Mouse (Mus musculus) spleen, embryonic (tissue): ENCODE measurements around the gene Hist1h1b.

Source experiments
- CTCF ChIA-PET: fragments of 350-600 bp; sonication (Branson Sonifier 250); formaldehyde crosslinking; loops from one replicate; lab custom pipeline; 2022; lab: Charles Lee

Hist1h1b gene

DNA sequence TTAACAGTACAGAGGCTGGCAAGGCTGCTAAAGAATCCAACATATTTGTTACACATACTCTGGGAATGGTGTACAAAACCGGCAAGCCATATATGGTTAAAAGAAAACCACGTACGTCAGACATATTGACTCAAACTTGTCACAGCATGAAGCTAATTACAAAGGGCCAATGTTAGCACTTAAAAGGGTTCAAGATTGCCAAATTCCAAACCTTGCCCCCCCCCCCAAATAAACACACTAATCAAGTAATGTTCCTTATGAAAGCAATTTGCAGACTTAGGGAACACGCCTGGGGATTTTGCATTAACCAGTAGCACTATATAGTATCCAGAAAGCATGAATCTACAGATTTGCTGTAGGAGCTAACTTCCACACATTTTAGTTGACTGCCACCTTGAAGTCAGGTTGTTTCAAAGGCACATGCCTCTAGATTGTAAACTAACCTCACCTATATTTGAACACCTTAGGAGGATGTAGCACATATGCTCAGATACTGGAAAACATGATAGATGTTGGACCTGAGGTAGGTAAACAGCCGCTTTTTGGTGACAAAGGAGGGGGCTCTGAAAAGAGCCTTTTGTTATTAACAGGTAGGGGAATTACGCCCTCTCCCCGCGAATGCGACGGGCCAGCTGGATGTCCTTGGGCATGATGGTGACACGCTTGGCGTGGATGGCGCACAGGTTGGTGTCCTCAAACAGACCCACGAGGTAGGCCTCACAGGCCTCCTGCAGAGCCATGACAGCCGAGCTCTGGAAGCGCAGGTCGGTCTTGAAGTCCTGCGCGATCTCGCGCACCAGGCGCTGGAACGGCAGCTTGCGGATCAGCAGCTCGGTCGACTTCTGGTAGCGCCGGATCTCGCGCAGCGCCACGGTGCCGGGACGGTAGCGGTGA is 2.2 kb upstream of the Hist1h1b start:
- CTCF ChIA-PET: interaction anchor here (0.6 kb wide), 1 partner anchor 72 kb away, joined by 3 read pairs; no protein-coding TSS in a partner anchor

GRCm38 (mm10) chr13:21781639-21782038 is 1.2 kb upstream of the Hist1h1b start:
- CTCF ChIA-PET: interaction anchor here (0.7 kb wide), 1 partner anchor 1801 kb away, joined by 3 read pairs; no protein-coding TSS in a partner anchor

DNA sequence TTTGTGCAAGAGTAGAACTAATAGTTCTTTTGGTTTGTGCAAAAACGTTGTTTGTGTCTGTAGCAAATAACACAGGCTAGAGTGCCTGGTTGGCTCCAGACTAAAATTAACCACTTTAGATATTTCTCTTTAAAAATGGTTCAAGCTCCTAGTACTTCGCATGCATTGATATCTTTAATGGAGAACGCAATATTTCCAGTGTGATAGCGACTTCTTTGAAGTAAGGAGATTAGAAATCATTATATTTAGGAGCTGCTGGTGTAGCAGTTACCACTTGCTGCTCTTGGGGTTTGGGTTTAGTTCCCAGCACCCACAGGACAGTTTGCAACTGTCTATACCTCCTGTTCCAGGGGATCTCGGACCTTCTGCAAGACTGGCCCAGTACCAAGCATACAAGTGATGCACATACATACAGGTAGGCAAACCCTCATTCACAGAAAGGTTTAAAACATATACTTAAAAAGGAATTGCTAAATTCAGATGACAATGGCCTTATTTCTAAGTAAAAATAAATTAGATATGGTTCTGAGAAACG is 663 bp upstream of the Hist1h1b start:
- CTCF ChIA-PET: no interaction called here

- CTCF ChIA-PET: interaction anchor here (0.6 to 0.7 kb wide), 3 partner anchors 25 to 1773 kb away, joined by 3 to 4 read pairs (median 3); partner anchors contain the start of genes Hist1h2bn and Hist1h4f
Measured at GRCm38 (mm10) chr13:21778814-21779766, 1.3 kb downstream of the Hist1h1b start.

GRCm38 (mm10) chr13:21755707-21756106 is 24.7 kb downstream of the Hist1h1b start:
- CTCF ChIA-PET: interaction anchor here (0.7 kb wide), 1 partner anchor 28 kb away, joined by 3 read pairs; no protein-coding TSS in a partner anchor

GRCm38 (mm10) chr13:21754294-21755001 is 26.0 kb downstream of the Hist1h1b start:
- CTCF ChIA-PET: interaction anchor here (0.6 kb wide), 1 partner anchor 24 kb away, joined by 3 read pairs; no protein-coding TSS in a partner anchor

DNA sequence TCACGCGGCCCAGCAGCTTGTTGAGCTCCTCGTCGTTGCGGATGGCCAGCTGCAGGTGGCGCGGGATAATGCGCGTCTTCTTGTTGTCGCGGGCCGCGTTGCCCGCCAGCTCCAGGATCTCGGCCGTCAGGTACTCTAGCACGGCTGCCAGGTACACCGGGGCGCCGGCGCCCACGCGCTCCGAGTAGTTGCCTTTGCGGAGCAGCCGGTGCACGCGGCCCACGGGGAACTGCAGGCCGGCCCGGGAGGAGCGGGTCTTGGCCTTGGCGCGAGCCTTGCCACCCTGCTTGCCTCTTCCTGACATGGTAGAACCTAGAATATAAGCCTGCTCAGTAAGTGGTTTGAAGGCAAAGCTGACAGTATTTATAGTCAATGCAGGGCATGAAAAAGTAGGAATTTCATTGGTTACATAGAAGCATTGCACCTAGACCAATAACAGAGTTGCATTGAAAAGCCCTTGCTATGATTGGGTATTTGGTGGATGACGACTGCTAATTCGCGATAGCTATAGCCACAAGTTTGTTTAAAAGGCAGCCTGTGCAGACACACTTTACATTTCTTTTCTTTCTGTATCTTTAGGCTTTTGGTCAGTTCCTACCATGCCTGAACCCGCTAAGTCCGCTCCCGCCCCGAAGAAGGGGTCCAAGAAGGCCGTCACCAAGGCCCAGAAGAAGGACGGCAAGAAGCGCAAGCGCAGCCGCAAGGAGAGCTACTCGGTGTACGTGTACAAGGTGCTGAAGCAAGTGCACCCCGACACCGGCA is 26.7 kb downstream of the Hist1h1b start, which contains the start of the genes Hist1h2ak and Hist1h2bn:
Hist1h2ak (minus strand) TSS at position 304 of the 762 bp plus-strand sequence.
Hist1h2bn (plus strand) TSS at position 600 of the 762 bp plus-strand sequence.
- CTCF ChIA-PET: interaction anchor here (0.6 kb wide), 2 partner anchors 25 kb away, joined by 3 read pairs; no protein-coding TSS in a partner anchor

GRCm38 (mm10) chr13:21753051-21753523 is 27.3 kb downstream of the Hist1h1b start:
- CTCF ChIA-PET: interaction anchor here (0.6 kb wide), 1 partner anchor 26 kb away, joined by 3 read pairs; no protein-coding TSS in a partner anchor

DNA sequence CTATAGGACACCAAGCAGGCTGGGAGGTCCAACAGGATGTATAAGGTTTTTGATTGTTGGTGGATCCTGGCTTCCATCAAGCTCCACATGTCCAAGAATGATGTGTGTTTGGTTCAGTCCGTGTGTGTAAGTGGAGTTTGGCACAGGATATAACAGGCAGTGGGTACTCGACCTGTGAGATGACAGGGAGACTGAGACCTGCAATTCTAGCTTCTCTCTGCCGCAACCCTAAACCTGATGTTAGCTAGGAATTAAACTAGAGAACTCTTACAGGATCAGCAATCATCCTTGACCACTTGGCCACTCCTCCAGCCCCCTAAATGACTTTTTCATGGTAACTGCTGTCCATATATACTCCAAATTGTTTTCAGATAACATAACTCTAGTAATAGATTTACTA is 28.1 kb downstream of the Hist1h1b start:
- CTCF ChIA-PET: no interaction called here

DNA sequence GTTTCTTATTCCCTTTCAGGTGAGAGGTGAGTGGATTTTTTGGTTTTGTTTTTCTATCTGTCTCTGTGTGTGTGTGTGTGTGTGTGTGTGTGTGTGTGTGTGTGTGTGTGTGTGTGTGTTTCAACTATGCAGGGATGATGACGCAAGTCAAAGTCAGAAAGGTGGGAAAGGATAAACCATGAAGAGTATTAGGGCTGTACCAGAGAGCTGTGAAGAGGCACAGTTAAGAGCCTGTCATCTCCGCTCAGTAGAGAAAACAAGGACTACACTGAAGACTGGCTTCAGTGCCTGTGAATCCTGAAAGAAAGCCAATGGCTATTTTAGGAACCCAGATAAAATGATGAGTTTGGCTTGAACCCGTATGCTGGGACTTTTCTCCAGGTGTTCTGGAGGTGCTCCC is 28.6 kb downstream of the Hist1h1b start:
- CTCF ChIA-PET: no interaction called here

- CTCF ChIA-PET: no interaction called here
Measured at GRCm38 (mm10) chr13:21751417-21751816, 29.0 kb downstream of the Hist1h1b start.

DNA sequence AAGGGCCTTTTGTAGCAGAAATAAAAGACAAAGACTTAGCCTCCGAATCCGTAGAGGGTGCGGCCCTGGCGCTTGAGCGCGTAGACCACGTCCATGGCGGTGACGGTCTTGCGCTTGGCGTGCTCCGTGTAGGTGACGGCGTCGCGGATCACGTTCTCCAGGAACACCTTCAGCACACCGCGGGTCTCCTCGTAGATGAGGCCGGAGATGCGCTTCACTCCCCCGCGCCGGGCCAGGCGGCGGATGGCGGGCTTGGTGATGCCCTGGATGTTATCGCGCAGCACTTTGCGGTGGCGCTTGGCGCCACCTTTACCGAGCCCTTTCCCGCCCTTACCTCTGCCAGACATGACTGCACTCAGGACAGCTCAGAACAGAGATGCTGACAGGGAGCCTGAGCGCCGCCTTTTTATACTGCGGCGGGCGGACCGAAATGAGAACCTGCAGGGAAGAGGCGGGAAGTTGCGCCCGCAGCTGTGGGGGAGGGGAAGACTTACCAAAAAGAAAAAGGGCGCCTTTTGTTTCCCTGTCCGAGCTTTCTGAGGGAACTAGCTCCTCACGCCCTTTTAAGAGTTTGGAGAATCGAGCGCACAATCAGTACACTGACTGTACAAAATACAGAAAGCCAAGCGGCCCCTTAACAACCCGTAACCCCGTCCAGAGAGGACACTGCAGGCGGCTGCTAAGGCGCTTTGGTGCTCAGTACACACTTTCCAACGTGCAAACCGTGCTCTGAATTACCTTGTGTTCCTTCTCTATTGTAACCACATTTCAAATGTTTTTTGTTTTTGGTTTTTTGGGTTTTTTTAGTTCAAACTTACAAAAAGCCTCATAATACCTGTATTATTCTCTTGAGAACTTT is 30.0 kb downstream of the Hist1h1b start, which contains the start of gene Hist1h4k:
Hist1h4k (minus strand) TSS at position 347 of the 859 bp plus-strand sequence.
- CTCF ChIA-PET: interaction anchor here (0.6 to 1.7 kb wide), 7 partner anchors 11 to 350 kb away, joined by 3 to 8 read pairs (median 4); partner anchors contain the start of gene Hist1h4j

DNA sequence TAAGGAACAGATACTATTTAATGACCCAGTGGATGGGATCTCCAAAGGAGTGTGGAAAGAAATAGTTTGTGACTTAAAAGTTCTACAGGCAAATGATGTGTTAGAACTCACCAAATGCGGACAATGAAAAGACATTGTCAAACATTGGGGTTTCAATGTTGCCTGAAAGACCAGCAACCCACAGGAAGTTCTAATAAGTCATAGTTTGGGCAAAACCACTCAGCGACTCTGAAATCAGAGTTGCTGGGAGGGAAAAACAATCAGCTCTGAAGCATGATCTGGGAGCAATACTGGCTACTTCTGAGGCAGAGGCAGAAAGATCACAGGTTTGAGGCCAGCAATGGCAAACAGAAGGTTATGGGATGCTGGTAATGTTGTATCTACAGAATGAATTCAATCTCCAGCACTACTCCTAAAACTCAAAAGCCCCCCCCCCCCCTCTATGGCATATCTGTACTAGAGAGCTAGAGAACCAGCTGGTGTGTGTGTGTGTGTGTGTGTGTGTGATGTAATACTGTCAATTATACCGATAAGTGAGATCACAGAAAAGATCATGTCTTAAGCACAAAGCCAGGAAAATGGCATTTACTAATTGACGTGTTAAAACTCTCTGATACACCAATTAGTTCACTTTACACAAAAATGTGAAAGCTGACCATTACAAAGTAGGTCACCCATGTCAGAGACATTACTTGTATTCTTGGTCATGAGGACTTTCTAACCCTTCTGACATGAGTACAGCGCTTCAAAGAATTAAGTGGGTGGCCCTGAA is 30.9 kb downstream of the Hist1h1b start:
- CTCF ChIA-PET: interaction anchor here (0.6 to 1.7 kb wide), 7 partner anchors 10 to 349 kb away, joined by 3 to 8 read pairs (median 4); partner anchors contain the start of gene Hist1h4j

GRCm38 (mm10) chr13:21745006-21745405 is 35.4 kb downstream of the Hist1h1b start:
- CTCF ChIA-PET: no interaction called here

GRCm38 (mm10) chr13:21734906-21735767 is 45.3 kb downstream of the Hist1h1b start, which contains the start of gene Hist1h4j:
Gene Hist1h4j, plus strand, starts transcription at chr13:21735064.
- CTCF ChIA-PET: interaction anchor here (1.0 kb wide), 1 partner anchor 14 kb away, joined by 4 read pairs; no protein-coding TSS in a partner anchor
